Mouse (Mus musculus) hindbrain, embryonic 16.5 days (tissue): ENCODE measurements around the gene Mphosph10. TPM values are rescaled to one million over a fixed set of nuclear protein-coding genes. Genes with fewer than 3 reads are reported as not detected.
A peak's percentile ranks its signal among the peaks of the same experiment; 100 is the strongest.

Source experiments
- ATAC-seq: fragments of 200-750 bp; cut with Nextera tagmentation; 2 replicates; pipeline ENCODE4 v1.8.0; 2017; ENCODE audit warnings: moderate TSS enrichment, moderate library complexity
- H3K27ac ChIP-seq: fragments of 300-500 bp; sonication (generic); 2 replicates; pipeline ENCODE4 v1.5.1; 2014; ENCODE audit warnings: low read depth, mild to moderate bottlenecking, control low read depth, low read length, moderate library complexity
- H3K27me3 ChIP-seq: fragments of 300-500 bp; sonication (generic); replicated peaks from 2 replicates; pipeline ENCODE4 v1.6.1; 2014; ENCODE audit warnings: low read length; ENCODE audit not compliant: control insufficient read depth, insufficient read depth
- H3K36me3 ChIP-seq: fragments of 300-500 bp; sonication (generic); 2 replicates; pipeline ENCODE4 v1.6.1; 2014; ENCODE audit warnings: mild to moderate bottlenecking, low read length, moderate library complexity, mixed read lengths; ENCODE audit not compliant: control insufficient read depth, insufficient read depth
- H3K4me1 ChIP-seq: fragments of 300-500 bp; sonication (generic); 2 replicates; pipeline ENCODE4 v1.6.1; 2014; ENCODE audit warnings: low read depth, low read length; ENCODE audit not compliant: control insufficient read depth, insufficient read depth
- H3K4me2 ChIP-seq: fragments of 300-500 bp; sonication (generic); 2 replicates; pipeline ENCODE4 v1.6.1; 2014; ENCODE audit warnings: mild to moderate bottlenecking, low read length, control low read depth, moderate library complexity
- H3K4me3 ChIP-seq: fragments of 300-500 bp; sonication (generic); 2 replicates; pipeline ENCODE4 v1.5.1; 2014; ENCODE audit warnings: mild to moderate bottlenecking, low read length, control low read depth, moderate library complexity
- H3K9ac ChIP-seq: fragments of 300-500 bp; sonication (generic); 2 replicates; pipeline ENCODE4 v1.6.1; 2014; ENCODE audit warnings: low read depth, mild to moderate bottlenecking, control low read depth, low read length, moderate library complexity
- H3K9me3 ChIP-seq: fragments of 300-500 bp; sonication (generic); 2 replicates; pipeline ENCODE4 v1.6.1; 2014; ENCODE audit warnings: mild to moderate bottlenecking, low read length, moderate library complexity; ENCODE audit not compliant: control insufficient read depth
- WGBS: fragments of 180-500 bp; shearing (Covaris S2); extraction: QIAGEN DNeasy Blood & Tissue Kit; methylation state at CpG from one replicate; pipeline ENCODE4 v1.1.7; 2014; 5-methylcytosine and 5-hydroxymethylcytosine counted together
- polyA plus RNA-seq: library from polyadenylated mRNA; unstranded; fragments of >200 nt; fragmentation: Nextera tagmentation; extraction: Ambion mirVana; gene quantifications from 2 replicates; pipeline ENCODE4 v1.2.1, GENCODE M21; 2015

Gene Mphosph10
- polyA plus RNA-seq, 1 experiment from 2014 or later: 22.8 TPM

- 78% methylated on average over 9 of the region's 9 CpGs for WGBS
- ATAC-seq: peak; percentile 79
- no peak overlapping the region for H3K27ac ChIP-seq
These were observed 34.7 kb downstream of the Mphosph10 start for GRCm38 (mm10) chr7:64357405-64357804.

GRCm38 (mm10) chr7:64356661-64357060 lies 35.4 kb downstream of the Mphosph10 start:
- no peak overlapping the region for H3K9ac ChIP-seq
- WGBS: 88% methylated on average over 5 of the region's 5 CpGs
- no peak for ATAC-seq
- no peaks in the 10 kb centered on the region for H3K9me3 ChIP-seq
- peaks cover 8% of the 10 kb centered on the region for H3K36me3 ChIP-seq
- H3K27ac ChIP-seq: no peak overlapping the region
- H3K4me2 ChIP-seq: no peak overlapping the region
- H3K4me1 ChIP-seq: no peaks in the 10 kb centered on the region
- no peaks in the 10 kb centered on the region for H3K27me3 ChIP-seq
- H3K4me3 ChIP-seq: no peak overlapping the region

More at GRCm38 (mm10) chr7:64357405-64357804, 34.7 kb downstream of the Mphosph10 start:
- H3K4me2 ChIP-seq: no peak overlapping the region
- H3K4me3 ChIP-seq: no peak overlapping the region
- H3K36me3 ChIP-seq: peaks cover 11% of the 10 kb centered on the region
- H3K4me1 ChIP-seq: no peaks in the 10 kb centered on the region
- H3K9me3 ChIP-seq: no peaks in the 10 kb centered on the region
- H3K9ac ChIP-seq: no peak overlapping the region
- no peaks in the 10 kb centered on the region for H3K27me3 ChIP-seq

- no peak for ATAC-seq
- Histone ChIP-seq H3K36me3 (peaks cover 8% of the 10 kb centered on the region), H3K27me3 (no peaks in the 10 kb centered on the region), H3K9ac (no peak overlapping the region), H3K4me1 (peaks cover 5% of the 10 kb centered on the region; the same call in 1 of the 2 replicates), H3K27ac (no peak overlapping the region), H3K9me3 (no peaks in the 10 kb centered on the region), H3K4me3 (no peak overlapping the region), H3K4me2 (no peak overlapping the region)
- WGBS: 21% methylated on average over 14 of the region's 14 CpGs
These were observed 37.9 kb downstream of the Mphosph10 start for GRCm38 (mm10) chr7:64354206-64354605.

GRCm38 (mm10) chr7:64351087-64351486 lies 41.0 kb downstream of the Mphosph10 start:
- Histone ChIP-seq H3K27ac (peak overlapping the region; percentile 72), H3K4me1 (peaks cover 5% of the 10 kb centered on the region; the same call in 1 of the 2 replicates), H3K9me3 (no peaks in the 10 kb centered on the region), H3K36me3 (peaks cover 9% of the 10 kb centered on the region; the same call in 1 of the 2 replicates), H3K27me3 (no peaks in the 10 kb centered on the region), H3K4me2 (no peak overlapping the region), H3K9ac (no peak overlapping the region), H3K4me3 (no peak overlapping the region)
- WGBS: 62% methylated on average over 4 of the region's 4 CpGs
- peak; percentile 94 for ATAC-seq

- 0 out of 2 replicates have a peak overlapping the region, but pooled peaks have one; percentile 1 for H3K27ac ChIP-seq
- no peak overlapping the region for H3K4me2 ChIP-seq
- H3K36me3 ChIP-seq: peaks cover 9% of the 10 kb centered on the region; the same call in 1 of the 2 replicates
- 74% methylated on average over 15 of the region's 15 CpGs for WGBS
- H3K4me1 ChIP-seq: peaks cover 5% of the 10 kb centered on the region; the same call in 1 of the 2 replicates
- H3K27me3 ChIP-seq: no peaks in the 10 kb centered on the region
- no peak overlapping the region for H3K4me3 ChIP-seq
- no peak overlapping the region for H3K9ac ChIP-seq
- H3K9me3 ChIP-seq: no peaks in the 10 kb centered on the region
- peak; percentile 65 for ATAC-seq
These were observed 42.8 kb downstream of the Mphosph10 start for GRCm38 (mm10) chr7:64349147-64349861.

GRCm38 (mm10) chr7:64347813-64348212 lies 44.3 kb downstream of the Mphosph10 start:
- Histone ChIP-seq H3K4me2 (no peak overlapping the region), H3K9ac (no peak overlapping the region), H3K4me3 (no peak overlapping the region), H3K36me3 (0 out of 2 replicates have a peak, but pooled peaks cover 4% of the 10 kb centered on the region), H3K9me3 (no peaks in the 10 kb centered on the region), H3K27me3 (no peaks in the 10 kb centered on the region), H3K4me1 (peaks cover 5% of the 10 kb centered on the region; the same call in 1 of the 2 replicates), H3K27ac (no peak overlapping the region)
- WGBS: 95% methylated on average over 1 of the region's 1 CpGs
- ATAC-seq: no peak

GRCm38 (mm10) chr7:64332686-64333085 lies 59.4 kb downstream of the Mphosph10 start:
- no peak overlapping the region for H3K9ac ChIP-seq
- 74% methylated on average over 1 of the region's 1 CpGs for WGBS
- H3K4me1 ChIP-seq: no peaks in the 10 kb centered on the region
- peaks cover 16% of the 10 kb centered on the region for H3K36me3 ChIP-seq
- H3K4me3 ChIP-seq: no peak overlapping the region
- no peak for ATAC-seq
- no peak overlapping the region for H3K27ac ChIP-seq
- H3K9me3 ChIP-seq: no peaks in the 10 kb centered on the region
- H3K4me2 ChIP-seq: no peak overlapping the region
- H3K27me3 ChIP-seq: no peaks in the 10 kb centered on the region

GRCm38 (mm10) chr7:64331309-64331708 lies 60.8 kb downstream of the Mphosph10 start:
- H3K4me1 ChIP-seq: no peaks in the 10 kb centered on the region
- ATAC-seq: no peak
- H3K27me3 ChIP-seq: no peaks in the 10 kb centered on the region
- no peak overlapping the region for H3K4me3 ChIP-seq
- no peaks in the 10 kb centered on the region for H3K9me3 ChIP-seq
- peaks cover 7% of the 10 kb centered on the region; the same call in 1 of the 2 replicates for H3K36me3 ChIP-seq
- H3K9ac ChIP-seq: no peak overlapping the region
- no peak overlapping the region for H3K4me2 ChIP-seq
- H3K27ac ChIP-seq: no peak overlapping the region
- WGBS: 88% methylated on average over 3 of the region's 3 CpGs

- H3K4me1 ChIP-seq: no peaks in the 10 kb centered on the region
- H3K36me3 ChIP-seq: 0 out of 2 replicates have a peak, but pooled peaks cover 4% of the 10 kb centered on the region
- H3K4me2 ChIP-seq: no peak overlapping the region
- H3K27me3 ChIP-seq: no peaks in the 10 kb centered on the region
- no peak overlapping the region for H3K9ac ChIP-seq
- H3K27ac ChIP-seq: no peak overlapping the region
- WGBS: 88% methylated on average over 4 of the region's 4 CpGs
- no peak for ATAC-seq
- H3K9me3 ChIP-seq: no peaks in the 10 kb centered on the region
- H3K4me3 ChIP-seq: no peak overlapping the region
These were observed 64.6 kb downstream of the Mphosph10 start for GRCm38 (mm10) chr7:64327486-64327885.
